ENCODE assay signal across 7 mouse cellular contexts in the genomic region with DNA sequence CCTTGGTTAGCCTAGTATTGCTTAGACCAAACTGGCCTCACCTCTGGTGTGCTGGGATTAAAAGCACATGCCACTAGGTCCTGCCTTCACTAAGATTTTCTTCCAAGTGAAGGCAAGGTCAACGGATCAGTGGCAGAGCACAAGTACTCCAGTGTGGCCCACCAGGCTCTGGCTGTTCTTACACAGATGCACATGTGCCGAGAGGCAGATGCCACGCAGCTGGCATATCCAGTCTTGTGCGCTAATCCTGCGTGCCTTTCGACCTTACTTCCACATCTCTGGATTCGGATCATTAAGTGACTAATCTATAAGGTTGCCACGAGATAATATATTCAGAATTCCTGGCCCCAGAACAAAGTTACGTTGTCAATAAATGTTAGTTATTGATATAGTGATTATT. TPM values are rescaled to one million over a fixed set of nuclear protein-coding genes. Genes with fewer than 3 reads are reported as not detected.
DNase-seq lines count a peak whose midpoint lies in the region; ATAC-seq and TF ChIP-seq lines count a peak whose summit lies in the region.

No protein-coding gene starts in this region.

- H3K4me2 ChIP-seq in forebrain, embryonic 12.5 days = peak overlapping the region; percentile 92
- H3K4me2 ChIP-seq in liver, embryonic 14.5 days (ENCODE audit: low read depth) = peak overlapping the region; percentile 83

- peaks cover 8% of the 10 kb centered on the region for H3K9me3 ChIP-seq in megakaryocyte, embryonic 14.5 days
- H3K9me3 ChIP-seq in forebrain, embryonic 12.5 days = peaks cover 5% of the 10 kb centered on the region; the same call in 1 of the 2 replicates
- H3K9me3 ChIP-seq in liver, embryonic 14.5 days (ENCODE audit: control insufficient read depth, low read length) = no peaks in the 10 kb centered on the region

- 0 out of 2 replicates have a peak overlapping the region, but pooled peaks have one; percentile 90 for H3K27ac ChIP-seq in forebrain, embryonic 12.5 days
- no peak overlapping the region for H3K27ac ChIP-seq in liver, embryonic 14.5 days

- peak overlapping the region; percentile 78; the same call in 1 of the 2 replicates for H3K9ac ChIP-seq in forebrain, embryonic 12.5 days
- no peak overlapping the region for H3K9ac ChIP-seq in liver, embryonic 14.5 days (replicated peaks)

- peaks cover 57% of the 10 kb centered on the region for H3K27me3 ChIP-seq in megakaryocyte, embryonic 14.5 days (replicated peaks)
- H3K27me3 ChIP-seq in forebrain, embryonic 12.5 days = peaks cover 6% of the 10 kb centered on the region; the same call in 1 of the 2 replicates
- H3K27me3 ChIP-seq in liver, embryonic 14.5 days (ENCODE audit: control insufficient read depth, insufficient read depth, low read length) = no peaks in the 10 kb centered on the region

- no peak for TF ChIP-seq EP300 in liver, embryonic 14.5 days (IDR thresholded peaks at IDR 0.05; ENCODE audit: low read depth)

- ATAC-seq in megakaryocyte, adult 5-6 weeks (ENCODE audit: poor library complexity, severe bottlenecking) = no peak
- peak; percentile 47; the same call in 1 of the 2 replicates for ATAC-seq in forebrain, embryonic 12.5 days (ENCODE audit: low FRiP score)
- no peak for ATAC-seq in liver, embryonic 14.5 days (ENCODE audit: insufficient read depth)

- no peak for DNase-seq in liver, embryonic 14.5 days (ENCODE audit: low read depth in 3 of 3, low spot score in 3 of 3)
- no peak for DNase-seq in B cell, adult 2 months
- DNase-seq in c-Kit-positive CD71-positive TER-119-positive erythroid progenitor cells, embryonic 14.5 days (ENCODE audit: low spot score) = no peak
- no peak for DNase-seq in urinary bladder, adult 18-20 months (ENCODE audit: low spot score in 2 of 2)

- peaks cover 49% of the 10 kb centered on the region for H3K4me1 ChIP-seq in megakaryocyte, embryonic 14.5 days
- peaks cover 15% of the 10 kb centered on the region for H3K4me1 ChIP-seq in forebrain, embryonic 12.5 days
- peaks cover 9 to 25% of the 10 kb centered on the region in 2 experiments for H3K4me1 ChIP-seq in liver, embryonic 14.5 days (replicated peaks; ENCODE audit: control insufficient read depth in 2 of 2, insufficient read depth in 2 of 2, low read length in 1 of 2)

- H3K36me3 ChIP-seq in megakaryocyte, embryonic 14.5 days (replicated peaks; ENCODE audit: low read length) = no peaks in the 10 kb centered on the region
- no peaks in the 10 kb centered on the region for H3K36me3 ChIP-seq in forebrain, embryonic 12.5 days (replicated peaks)
- H3K36me3 ChIP-seq in liver, embryonic 14.5 days (replicated peaks; ENCODE audit: control insufficient read depth, insufficient read depth, low read depth) = no peaks in the 10 kb centered on the region

- H3K4me3 ChIP-seq in megakaryocyte, embryonic 14.5 days (replicated peaks) = peak overlapping the region; percentile 89
- H3K4me3 ChIP-seq in forebrain, embryonic 12.5 days (replicated peaks) = peak overlapping the region; percentile 76
- H3K4me3 ChIP-seq in liver, embryonic 14.5 days (ENCODE audit: insufficient read depth in 1 of 2, low read depth in 2 of 2, low read length in 2 of 2) = peak overlapping the region; percentile 61 to 72; a peak in 3 of 4 replicates

- no peak for TF ChIP-seq CTCF in liver, embryonic 14.5 days (IDR thresholded peaks at IDR 0.05; ENCODE audit: low read depth)

- WGBS in forebrain, embryonic 12.5 days = 33% methylated on average over 9 of the region's 9 CpGs
- WGBS in liver, embryonic 14.5 days (ENCODE audit: insufficient replicate concordance) = 43% methylated on average over 9 of the region's 9 CpGs

RNA-seq across cellular contexts. Expression of a gene that starts 0.4 kb away (rescaled TPM):
- 0.18 TPM in 1 of 2 replicates, not detected in the other for polyA plus RNA-seq in megakaryocyte, embryonic 14.5 days (2012; ENCODE audit: insufficient read depth, low replicate concordance)
- 0.46 TPM in 1 of 2 replicates, not detected in the other for total RNA-seq in megakaryocyte, adult 5-6 weeks (2015)
- 0.33 and 0.77 TPM in 2 replicates for total RNA-seq in megakaryocyte, adult 5-6 weeks (2017)
- 18.4 and 19.2 TPM in 2 replicates for polyA plus RNA-seq in forebrain, embryonic 12.5 days (2016; fragmentation: Nextera tagmentation; extraction: Ambion mirVana)
- 3.7 and 4.9 TPM in 2 replicates for polyA plus RNA-seq in liver, embryonic 14.5 days (2012; rRNA removed)
- 5.0 and 5.8 TPM in 2 replicates for polyA plus RNA-seq in liver, embryonic 14.5 days (2014; fragmentation: Nextera tagmentation; extraction: Ambion mirVana)

RNA-seq across cellular contexts. Expression of a gene that starts 32.4 kb away (rescaled TPM):
- polyA plus RNA-seq in megakaryocyte, embryonic 14.5 days (2012; ENCODE audit: insufficient read depth, low replicate concordance) = 0.40 TPM in 1 of 2 replicates, not detected in the other
- 0.23 TPM in 1 of 2 replicates, not detected in the other for total RNA-seq in megakaryocyte, adult 5-6 weeks (2015)
- total RNA-seq in megakaryocyte, adult 5-6 weeks (2017) = not detected in 2 replicates
- polyA plus RNA-seq in forebrain, embryonic 12.5 days (2016; fragmentation: Nextera tagmentation; extraction: Ambion mirVana) = 32.1 and 34.8 TPM in 2 replicates
- 0.09 and 0.22 TPM in 2 replicates for polyA plus RNA-seq in liver, embryonic 14.5 days (2012; rRNA removed)
- 0.14 and 0.15 TPM in 2 replicates for polyA plus RNA-seq in liver, embryonic 14.5 days (2014; fragmentation: Nextera tagmentation; extraction: Ambion mirVana)

RNA-seq across cellular contexts. Expression of a gene that starts 33.8 kb away (rescaled TPM):
- polyA plus RNA-seq in megakaryocyte, embryonic 14.5 days (2012; ENCODE audit: insufficient read depth, low replicate concordance) = not detected in 2 replicates
- not detected in 2 replicates for total RNA-seq in megakaryocyte, adult 5-6 weeks (2015)
- not detected in 2 replicates for total RNA-seq in megakaryocyte, adult 5-6 weeks (2017)
- polyA plus RNA-seq in forebrain, embryonic 12.5 days (2016; fragmentation: Nextera tagmentation; extraction: Ambion mirVana) = 32.8 and 36.9 TPM in 2 replicates
- 350 and 403 TPM in 2 replicates for polyA plus RNA-seq in liver, embryonic 14.5 days (2012; rRNA removed)
- polyA plus RNA-seq in liver, embryonic 14.5 days (2014; fragmentation: Nextera tagmentation; extraction: Ambion mirVana) = 353 and 424 TPM in 2 replicates

RNA-seq across cellular contexts. Expression of a gene that starts 38.1 kb away (rescaled TPM):
- polyA plus RNA-seq in megakaryocyte, embryonic 14.5 days (2012; ENCODE audit: insufficient read depth, low replicate concordance) = not detected in 2 replicates
- total RNA-seq in megakaryocyte, adult 5-6 weeks (2015) = not detected in 2 replicates
- total RNA-seq in megakaryocyte, adult 5-6 weeks (2017) = not detected in 2 replicates
- polyA plus RNA-seq in forebrain, embryonic 12.5 days (2016; fragmentation: Nextera tagmentation; extraction: Ambion mirVana) = not detected in 2 replicates
- polyA plus RNA-seq in liver, embryonic 14.5 days (2012; rRNA removed) = 0.18 and 0.28 TPM in 2 replicates
- polyA plus RNA-seq in liver, embryonic 14.5 days (2014; fragmentation: Nextera tagmentation; extraction: Ambion mirVana) = 0.35 and 0.39 TPM in 2 replicates

RNA-seq across cellular contexts. Expression of a gene that starts 43.1 kb away (rescaled TPM):
- 0.07 TPM in 1 of 2 replicates, not detected in the other for polyA plus RNA-seq in megakaryocyte, embryonic 14.5 days (2012; ENCODE audit: insufficient read depth, low replicate concordance)
- total RNA-seq in megakaryocyte, adult 5-6 weeks (2015) = 0.51 TPM in 1 of 2 replicates, not detected in the other
- total RNA-seq in megakaryocyte, adult 5-6 weeks (2017) = not detected in 2 replicates
- not detected in 2 replicates for polyA plus RNA-seq in forebrain, embryonic 12.5 days (2016; fragmentation: Nextera tagmentation; extraction: Ambion mirVana)
- 0.02 TPM in 2 replicates for polyA plus RNA-seq in liver, embryonic 14.5 days (2012; rRNA removed)
- not detected in 2 replicates for polyA plus RNA-seq in liver, embryonic 14.5 days (2014; fragmentation: Nextera tagmentation; extraction: Ambion mirVana)

Comparison
In these comparisons a context has a peak if more than half of its experiments do, and no peak if none do; other contexts are left out.
1. RNA of a gene that starts 32.4 kb away (polyA plus RNA-seq): 32.1 to 34.8 TPM in forebrain, embryonic 12.5 days; 0.09 to 0.22 TPM in liver, embryonic 14.5 days and 0.40 TPM in megakaryocyte, embryonic 14.5 days; every median in the first group is over 10 times any median in the second.
2. RNA of a gene that starts 33.8 kb away (polyA plus RNA-seq): 350 to 424 TPM in liver, embryonic 14.5 days and 32.8 to 36.9 TPM in forebrain, embryonic 12.5 days; not detected in megakaryocyte, embryonic 14.5 days; every median in the first group is over 10 times any median in the second.
3. Peak in every context shown above with its lines, with median percentiles within 50 percentile points of each other: H3K4me3 ChIP-seq.